In the genomic region with DNA sequence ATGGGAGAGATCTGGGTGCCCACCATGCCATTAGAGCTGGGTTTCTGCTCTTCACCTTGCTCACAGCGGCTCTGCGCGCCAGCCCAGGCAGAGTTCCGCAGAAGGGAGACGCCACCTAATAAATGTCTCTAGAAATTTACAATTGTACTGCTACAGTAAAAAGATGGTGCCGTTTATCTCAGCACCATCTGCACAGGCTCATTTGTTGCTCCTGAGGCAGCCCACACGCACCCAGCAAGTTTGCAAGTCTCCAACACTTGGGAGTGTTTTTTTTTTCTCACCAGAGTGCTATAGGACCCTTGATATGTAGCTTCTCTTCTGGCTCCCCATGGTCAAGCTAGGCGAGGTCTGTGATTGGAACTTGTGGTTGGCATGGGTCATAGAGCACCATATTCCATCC, we compare ENCODE assay signal across 20 mouse cellular contexts. TPM values are rescaled to one million over a fixed set of nuclear protein-coding genes. Genes with fewer than 3 reads are reported as not detected.
"Had no signal": no experiment of that assay in that cellular context is flagged by ENCODE, and none has a peak within 500 bp of the region (broad histone marks: within the 10 kb centered on the region; RNA-seq: fewer than 3 reads in every experiment).

No protein-coding gene starts in this region.

- DNase-seq: lung, adult 18-20 months; lung, embryonic 14.5 days; lung, postnatal 10 days; lung, postnatal 4 days; midbrain, embryonic 14.5 days; right cerebral cortex, postnatal 14 days; thymus, adult 18-20 months; thymus, postnatal 14 days; thymus, postnatal 36 days had no signal

- H3K27ac ChIP-seq: liver, embryonic 14.5 days; midbrain, embryonic 10.5 days; midbrain, embryonic 12.5 days; neural tube, embryonic 12.5 days; stomach, embryonic 15.5 days; stomach, postnatal 0 days had no signal

- ATAC-seq: midbrain, embryonic 16.5 days had no signal

- H3K4me3 ChIP-seq: midbrain, embryonic 10.5 days; midbrain, embryonic 12.5 days; neural tube, embryonic 12.5 days; stomach, embryonic 15.5 days had no signal

RNA-seq across cellular contexts. Expression of gene Htr3a, which starts 38.0 kb away (rescaled TPM):
- total RNA-seq: megakaryocyte, adult 5-6 weeks; megakaryocyte-erythroid progenitor cell, adult 5-6 weeks; monocyte, adult 5-6 weeks; neutrophil, adult 5-6 weeks had no signal
